Mouse (Mus musculus): ENCODE results near the gene Ryr3.

The Ryr3 gene

DNA sequence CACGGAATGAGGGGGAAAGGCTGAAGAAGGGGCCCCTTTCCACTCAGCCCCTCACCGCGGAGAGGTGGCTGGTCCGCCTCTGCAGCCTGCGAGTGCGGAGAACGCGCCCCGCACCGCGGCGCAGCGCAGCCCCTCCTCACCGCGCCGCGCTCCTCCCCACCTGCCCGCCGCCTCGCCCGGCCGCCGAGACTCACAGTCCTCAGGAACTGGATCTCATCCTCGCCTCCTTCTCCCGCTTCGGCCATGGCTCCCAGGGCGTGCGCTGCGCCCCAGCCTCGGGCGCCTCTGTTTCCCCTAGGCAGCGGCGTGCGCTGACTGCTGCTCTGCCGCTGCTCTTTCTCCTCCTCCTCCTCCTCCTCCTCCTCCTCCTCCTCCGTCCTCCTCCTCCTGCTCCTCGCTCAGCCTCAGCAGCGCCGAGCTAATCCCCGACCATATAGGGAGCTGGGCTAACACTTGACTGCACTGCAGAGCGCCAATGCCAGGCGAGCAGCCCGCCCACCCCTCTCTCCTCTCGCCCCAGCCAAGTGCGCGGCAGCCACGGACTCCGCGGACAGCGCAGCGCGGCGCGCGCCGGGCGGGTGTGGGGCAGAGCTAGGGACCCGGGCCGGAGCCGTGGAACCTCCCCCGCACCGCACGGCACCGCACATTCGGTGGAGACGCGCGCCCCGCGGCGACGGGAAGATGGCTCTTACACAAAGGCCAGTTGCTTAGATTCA is at the start of gene Ryr3:
Ryr3 (minus strand) TSS at position 351 of the 716 bp plus-strand sequence.
- in situ Hi-C loops (cut with MboI, MseI) = no loop called here

DNA sequence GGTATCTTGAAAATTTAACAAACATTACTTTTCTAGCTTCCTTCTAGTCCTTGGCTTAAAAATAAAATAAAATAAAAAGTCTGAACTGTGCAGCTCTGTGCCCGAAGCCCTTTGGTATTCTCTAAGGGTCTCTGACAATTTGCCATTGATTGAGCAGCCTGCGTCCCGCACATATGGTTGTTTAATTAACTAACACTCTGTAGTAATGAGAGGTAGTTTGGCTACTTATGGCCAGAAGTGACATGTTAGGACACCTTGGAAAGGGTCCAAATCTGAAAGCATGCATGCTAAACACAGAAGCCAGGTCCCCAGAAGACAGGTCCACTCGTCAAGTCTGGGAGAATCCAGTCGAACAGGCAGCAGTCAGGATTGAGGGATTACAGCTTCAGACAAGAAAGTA is 22.0 kb upstream of the Ryr3 start:
- in situ Hi-C loops (cut with MboI, MseI) = loop anchor here (10.0 kb wide), 1 partner anchor 464 kb away; no protein-coding TSS in a partner anchor

DNA sequence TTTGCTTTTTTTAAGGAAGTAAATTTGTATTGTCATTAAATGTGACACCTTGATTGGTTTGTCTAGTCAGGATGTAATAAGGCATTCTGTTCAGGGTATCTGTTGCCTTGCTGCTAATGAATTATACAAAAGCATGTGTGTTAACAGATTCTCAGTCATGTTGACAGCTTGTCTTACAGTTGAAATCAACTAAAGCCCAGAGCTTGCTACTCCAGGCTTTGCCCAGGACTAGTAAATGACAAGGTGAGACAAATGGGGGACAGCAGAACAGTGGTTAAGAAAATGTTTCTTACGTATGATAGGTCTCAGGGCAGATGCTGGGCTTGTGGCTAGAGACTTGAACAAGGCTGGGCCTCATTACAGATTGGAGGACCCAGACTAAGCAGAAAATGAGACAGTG is 20.1 kb upstream of the Ryr3 start:
- in situ Hi-C loops (cut with MboI, MseI) = loop anchor here (10.0 kb wide), 1 partner anchor 462 kb away; no protein-coding TSS in a partner anchor

DNA sequence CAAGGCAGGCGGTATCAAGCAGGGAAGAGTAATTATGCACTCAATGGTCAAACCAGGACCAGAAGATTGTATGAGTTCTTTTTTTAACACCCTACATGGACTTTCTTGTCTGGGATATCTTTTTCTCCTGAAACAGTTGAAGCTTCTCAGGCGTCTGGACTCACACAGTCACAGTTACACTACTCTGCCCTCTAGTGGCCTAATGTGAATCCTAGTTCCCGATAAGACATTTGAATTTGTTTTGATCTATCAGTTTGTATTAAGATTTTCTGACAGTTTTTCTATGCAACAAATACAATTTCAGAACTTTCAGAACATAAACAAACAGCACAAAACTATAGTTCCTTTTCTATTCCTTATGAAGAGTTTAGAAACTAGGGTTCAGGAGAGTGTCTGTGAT is 17.7 kb upstream of the Ryr3 start:
- in situ Hi-C loops (cut with MboI, MseI) = loop anchor here (10.0 kb wide), 1 partner anchor 460 kb away; no protein-coding TSS in a partner anchor

DNA sequence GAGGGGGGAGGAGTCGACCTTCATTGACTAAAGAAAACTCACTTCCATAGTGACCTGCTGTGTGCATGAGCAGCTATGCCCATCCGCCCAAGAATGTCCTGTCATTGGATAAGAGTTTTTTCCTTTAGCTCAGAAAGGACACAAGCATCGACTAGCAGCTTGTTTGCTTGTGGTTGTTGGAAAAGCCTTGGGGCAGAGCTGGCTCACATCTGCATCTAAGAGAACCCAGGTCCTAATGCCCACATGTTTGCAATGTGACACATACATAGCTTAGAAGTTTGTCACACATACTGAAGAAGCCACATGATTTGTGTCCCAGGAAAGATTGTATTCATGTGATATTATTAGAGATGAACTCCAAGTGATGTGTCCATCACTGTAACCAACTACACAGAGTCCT is 16.5 kb upstream of the Ryr3 start:
- in situ Hi-C loops (cut with MboI, MseI) = loop anchor here (10.0 kb wide), 1 partner anchor 459 kb away; no protein-coding TSS in a partner anchor

DNA sequence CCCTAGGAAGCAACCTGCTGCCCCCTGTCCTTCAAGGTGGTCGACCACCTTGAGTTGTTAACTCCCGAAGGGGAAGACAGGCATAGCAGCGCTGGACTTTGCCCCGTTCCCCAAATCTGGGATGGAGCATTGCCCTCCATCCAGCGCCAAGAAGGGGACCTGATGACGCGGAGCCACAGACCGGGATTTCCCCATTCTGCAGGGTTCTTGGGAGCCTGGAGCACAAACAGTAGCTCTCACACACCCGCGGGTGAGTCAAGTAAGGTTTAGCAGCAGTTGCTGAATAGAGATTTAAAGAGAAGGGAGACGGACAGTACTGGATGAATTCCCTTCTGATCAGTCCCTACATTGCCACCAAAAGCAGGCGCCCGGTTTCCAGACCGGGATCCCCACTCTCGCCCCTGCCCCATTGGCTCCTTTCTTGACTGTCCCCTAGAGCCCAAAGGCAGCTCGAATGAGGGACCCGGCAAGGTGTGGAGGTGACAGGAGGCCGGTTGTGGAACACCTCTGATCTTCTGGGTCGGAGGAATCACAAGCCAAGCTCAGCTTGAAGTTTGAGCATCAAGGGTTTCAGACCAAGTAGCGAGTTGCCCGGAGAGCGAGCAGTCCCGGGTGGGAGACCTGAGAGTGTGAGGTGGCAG is 671 bp downstream of the Ryr3 start:
- in situ Hi-C loops (cut with MboI, MseI) = no loop called here

DNA sequence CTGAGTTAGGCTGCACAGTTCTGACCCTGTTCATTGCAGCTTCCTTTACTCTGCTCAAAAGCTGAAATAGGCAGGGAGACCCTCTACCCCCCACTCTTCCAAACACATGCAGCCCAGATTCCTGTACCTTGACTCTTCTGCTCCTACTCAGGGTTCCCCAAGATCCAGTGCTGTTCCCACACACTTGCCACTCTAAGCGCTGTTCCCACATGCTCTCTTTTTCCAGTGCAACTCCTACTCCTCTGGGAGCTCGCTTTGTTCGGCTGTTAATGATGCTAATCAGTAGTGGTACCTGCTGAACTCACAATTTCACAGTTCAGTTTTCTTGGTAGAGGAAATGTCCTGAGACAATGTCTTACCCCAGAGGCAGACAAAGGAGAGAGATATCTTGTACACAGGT is 6.9 kb downstream of the Ryr3 start:
- in situ Hi-C loops (cut with MboI, MseI) = no loop called here

DNA sequence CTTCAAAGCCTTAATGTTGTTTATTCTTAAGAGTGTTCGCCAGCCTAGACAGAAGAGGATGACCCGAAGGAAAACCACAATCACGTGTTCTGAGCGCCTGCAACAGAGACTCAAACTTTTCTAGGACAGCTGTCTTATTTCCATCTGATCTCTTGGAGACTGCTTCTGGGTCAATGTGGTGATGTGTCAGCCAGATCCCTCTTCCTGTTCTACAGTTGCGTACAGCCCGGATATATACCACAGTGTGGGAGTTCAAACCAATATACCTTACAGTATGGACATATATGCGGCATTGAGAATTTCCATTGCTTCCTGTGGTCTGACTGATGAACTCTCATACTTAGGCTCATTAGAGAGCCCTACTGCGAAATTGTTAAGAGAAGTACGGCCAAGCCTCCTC is 7.6 kb downstream of the Ryr3 start:
- in situ Hi-C loops (cut with MboI, MseI) = no loop called here

DNA sequence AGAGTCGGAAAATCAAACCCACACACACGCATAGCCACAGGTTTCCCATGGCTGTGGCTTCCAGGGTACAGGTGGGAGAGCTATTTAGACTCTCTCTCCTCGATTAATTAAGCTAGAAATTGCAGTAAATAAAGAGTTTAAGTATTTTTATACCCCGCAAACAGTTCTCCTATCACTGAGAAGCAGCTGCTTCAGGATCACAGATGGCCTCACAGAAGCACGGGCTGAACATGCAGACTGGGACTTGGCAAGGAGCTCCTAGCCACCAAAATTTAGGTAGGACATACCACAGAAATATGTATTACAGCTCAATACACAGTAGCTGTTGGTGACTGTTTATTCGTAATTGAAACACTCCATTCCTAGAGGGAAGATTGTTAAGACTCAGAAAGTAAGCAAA is 14.0 kb downstream of the Ryr3 start:
- in situ Hi-C loops (cut with MboI, MseI) = no loop called here

DNA sequence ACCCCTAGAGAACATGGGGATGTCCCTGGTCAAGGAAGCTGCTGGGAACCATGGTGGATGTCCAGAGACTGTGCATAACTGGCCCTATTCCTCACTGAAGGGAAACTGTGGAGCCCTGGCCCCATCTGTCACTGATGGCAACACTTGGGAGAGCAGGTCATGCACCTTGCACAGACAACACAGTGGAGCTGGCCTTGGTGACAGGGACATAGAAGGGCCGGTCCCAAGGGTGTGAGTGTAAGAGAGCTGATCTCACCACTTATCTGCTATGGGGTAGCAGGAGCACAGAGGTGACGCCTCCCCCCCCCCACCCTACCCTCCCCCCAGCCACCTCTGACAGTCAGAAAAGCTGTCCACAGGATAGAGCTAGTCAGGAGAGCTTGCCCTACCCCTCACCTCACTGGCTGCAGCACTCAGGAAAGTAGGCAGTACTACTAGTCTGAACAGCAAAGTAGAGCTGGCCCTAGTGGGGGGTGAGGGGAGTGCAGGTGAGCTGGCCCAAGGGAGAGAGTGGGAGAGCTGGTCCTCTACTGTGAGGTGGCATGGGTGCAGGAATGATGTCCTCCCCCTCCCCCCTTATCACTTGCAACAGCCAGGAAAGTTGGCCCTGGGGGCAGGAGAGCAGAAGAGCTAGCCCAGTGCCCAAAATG is 17.7 kb downstream of the Ryr3 start:
- in situ Hi-C loops (cut with MboI, MseI) = no loop called here

DNA sequence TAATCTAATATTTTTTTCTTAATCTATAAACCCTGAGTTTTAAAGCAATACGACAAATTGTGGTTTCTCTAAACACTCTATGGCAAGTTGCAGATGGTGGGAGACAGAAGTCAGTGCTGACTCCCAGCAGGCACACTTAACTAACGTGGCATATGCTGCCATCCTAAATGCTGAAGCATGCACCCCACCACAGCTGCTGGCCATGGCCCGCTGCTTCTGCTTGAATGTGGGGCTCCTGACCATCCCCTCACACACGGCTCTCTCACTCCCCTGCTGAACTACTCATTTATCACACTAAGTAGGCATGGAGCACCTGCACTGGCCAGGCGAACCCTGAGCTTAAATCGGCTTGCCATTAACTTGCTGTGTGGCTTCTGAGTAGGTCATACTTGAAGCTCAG is 29.7 kb downstream of the Ryr3 start:
- in situ Hi-C loops (cut with MboI, MseI) = no loop called here

DNA sequence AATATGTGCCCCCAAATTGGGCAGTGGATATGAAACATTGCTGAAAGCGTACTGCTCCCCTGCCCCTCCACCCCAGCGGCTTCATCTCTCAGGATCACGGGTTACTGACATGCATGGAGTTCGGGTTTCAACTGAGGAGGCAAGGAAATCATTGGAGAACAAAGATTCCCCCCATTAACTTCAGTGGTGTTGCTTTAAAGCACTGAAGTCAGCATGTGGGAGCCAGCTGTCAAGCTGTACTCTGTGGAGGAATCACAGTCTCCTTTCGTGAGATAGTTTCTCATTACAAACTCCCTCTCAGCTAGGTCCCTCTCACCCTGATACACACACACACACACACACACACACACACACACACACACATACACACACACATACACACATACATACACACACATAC is 35.2 kb downstream of the Ryr3 start:
- in situ Hi-C loops (cut with MboI, MseI) = no loop called here

DNA sequence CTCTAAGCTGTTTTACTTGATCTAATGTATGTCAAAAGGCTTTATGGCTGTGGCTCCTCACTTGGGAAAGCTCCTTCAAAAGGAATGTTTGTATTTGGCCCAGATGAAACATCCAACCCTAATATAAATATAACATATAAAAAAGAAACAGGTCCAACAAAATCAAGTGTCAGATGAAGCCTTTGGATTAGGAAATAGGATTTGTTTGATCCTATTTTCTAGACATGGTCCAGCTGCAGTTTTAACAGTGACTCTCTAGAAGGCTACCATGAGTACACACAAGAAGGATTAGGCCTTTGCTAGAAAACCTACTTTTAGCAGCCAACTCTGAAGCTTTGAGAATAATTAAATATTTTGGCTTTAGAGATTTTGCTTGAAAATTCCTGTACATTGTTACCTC is 38.8 kb downstream of the Ryr3 start:
- in situ Hi-C loops (cut with MboI, MseI) = no loop called here

DNA sequence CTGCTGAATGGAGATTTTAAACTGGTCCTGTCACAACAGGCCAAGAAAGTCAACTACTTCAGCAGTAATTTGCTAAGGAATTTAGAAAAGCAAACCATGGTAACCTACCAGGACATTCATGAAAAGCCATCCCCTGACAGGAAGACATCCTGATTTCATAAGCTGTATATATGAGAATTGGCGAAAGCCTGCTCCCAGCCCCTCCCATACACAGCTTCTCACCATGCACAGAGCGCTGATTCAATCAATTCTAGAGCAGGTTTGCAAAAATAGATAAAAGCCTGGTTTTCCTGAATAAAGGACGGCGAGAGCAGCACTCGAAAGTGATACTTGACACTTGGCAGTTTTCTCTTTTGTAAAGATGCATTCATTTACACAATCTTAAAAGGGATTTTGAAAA is 40.6 kb downstream of the Ryr3 start:
- in situ Hi-C loops (cut with MboI, MseI) = no loop called here

DNA sequence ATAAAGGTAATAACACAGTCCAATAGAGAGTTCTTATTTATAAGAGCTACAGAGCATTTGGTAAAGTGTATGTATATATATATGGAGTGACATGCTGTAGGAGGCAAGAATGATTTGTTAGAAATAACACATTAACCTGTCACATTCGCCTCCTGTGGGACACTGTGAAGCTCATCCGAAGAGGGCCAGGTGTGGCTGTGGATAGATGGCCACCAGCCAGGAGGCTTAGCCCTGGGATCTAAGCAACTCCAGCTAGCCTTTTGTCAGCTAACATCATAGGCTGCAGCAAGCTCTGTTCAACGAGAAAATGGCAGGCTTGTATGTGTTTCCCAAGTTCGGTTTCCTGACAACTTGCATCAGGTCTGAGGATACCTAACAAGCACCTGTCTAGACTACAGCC is 48.8 kb downstream of the Ryr3 start:
- in situ Hi-C loops (cut with MboI, MseI) = no loop called here

DNA sequence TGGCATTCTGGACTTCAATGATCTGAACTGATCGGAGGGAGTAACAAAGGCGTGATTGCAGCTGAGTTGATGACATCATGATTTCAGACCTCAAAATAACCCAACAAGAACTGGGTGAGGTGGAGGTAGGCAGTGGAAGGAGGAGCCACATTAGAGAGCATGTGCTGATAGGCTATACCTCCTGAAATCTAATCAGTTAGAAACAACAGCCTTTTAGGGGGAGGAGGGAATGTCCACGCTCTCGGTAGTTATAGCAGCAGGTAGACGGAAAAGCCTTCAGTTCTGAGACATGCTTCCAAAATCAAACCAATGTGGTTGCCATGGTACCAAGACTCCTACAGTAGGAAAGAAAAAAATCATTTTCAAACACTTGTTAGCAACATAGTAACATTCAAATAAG is 55.4 kb downstream of the Ryr3 start:
- in situ Hi-C loops (cut with MboI, MseI) = no loop called here

DNA sequence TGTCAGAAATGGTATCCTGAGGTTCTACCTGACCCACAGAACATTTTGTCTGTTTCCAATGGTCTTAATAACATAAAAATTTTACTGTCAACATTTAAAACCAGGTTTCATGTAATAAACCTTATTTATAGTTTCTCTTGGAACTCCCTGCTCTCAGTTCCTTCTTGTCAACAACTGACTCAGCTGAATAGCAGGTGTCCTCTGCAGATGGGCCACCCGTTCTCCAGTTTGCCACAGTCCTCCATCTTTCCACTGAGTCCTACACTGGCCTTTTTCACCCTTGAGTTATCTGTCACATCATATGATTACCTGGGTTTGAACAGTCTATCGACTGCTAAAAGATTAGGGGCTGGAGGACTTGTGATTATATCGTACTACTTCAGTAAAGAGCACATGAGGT is 79.1 kb downstream of the Ryr3 start:
- in situ Hi-C loops (cut with MboI, MseI) = no loop called here

DNA sequence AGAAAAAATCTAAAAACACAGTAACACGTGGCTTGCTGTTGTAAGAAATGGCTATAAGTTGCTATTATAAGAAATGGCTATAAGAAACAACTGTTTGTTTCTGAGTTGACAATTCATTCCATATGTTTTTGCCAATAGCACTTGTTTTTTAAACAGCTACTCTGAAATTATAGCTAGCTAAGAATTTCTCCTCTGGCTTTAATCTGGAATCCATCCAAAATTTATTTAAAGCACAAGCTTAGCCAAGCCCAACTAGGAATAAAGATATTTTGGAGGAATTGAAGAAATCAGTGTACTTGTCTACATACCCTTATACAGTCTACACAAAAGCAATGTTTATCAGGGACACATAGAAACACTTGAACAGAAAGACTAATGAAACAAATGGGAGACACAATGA is 93.4 kb downstream of the Ryr3 start:
- in situ Hi-C loops (cut with MboI, MseI) = no loop called here

DNA sequence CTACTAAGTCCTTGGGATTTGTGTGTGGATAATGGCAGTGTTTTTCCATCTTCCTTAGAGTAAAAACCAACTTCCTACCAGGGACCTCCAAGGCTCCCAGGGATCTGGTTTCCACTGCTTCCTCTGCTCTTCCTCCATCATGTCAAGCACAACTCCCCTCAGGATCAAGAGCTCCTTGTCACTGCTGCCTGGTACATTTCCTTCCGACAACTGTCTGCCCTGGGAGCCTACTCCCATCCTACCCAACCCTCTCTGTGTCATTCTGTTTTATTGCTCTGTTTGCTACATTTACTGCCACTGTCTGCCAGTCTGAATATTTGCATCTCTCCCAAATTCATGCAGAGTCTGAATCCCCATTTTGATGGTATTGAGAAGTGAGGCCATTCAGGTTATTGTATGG is 97.8 kb downstream of the Ryr3 start:
- in situ Hi-C loops (cut with MboI, MseI) = no loop called here

DNA sequence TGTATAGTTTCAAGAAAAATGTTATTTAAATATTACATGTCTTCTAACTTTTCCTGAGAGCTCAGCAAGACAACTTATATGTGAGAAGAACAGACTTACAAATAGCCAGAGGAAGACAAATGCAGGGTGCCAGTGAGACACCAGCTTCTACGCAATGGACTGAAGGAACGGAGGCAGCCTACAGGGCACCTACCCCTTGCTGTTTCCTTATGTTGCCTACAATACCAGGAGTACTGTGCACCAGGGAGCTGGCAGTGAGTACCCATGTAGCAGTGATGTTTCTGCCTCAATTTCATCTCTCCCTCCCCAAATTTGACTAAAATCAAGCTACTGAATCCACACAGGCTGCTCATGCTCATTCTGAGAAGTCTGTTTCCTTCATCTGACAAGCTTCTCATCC is 100.1 kb downstream of the Ryr3 start:
- in situ Hi-C loops (cut with MboI, MseI) = no loop called here

DNA sequence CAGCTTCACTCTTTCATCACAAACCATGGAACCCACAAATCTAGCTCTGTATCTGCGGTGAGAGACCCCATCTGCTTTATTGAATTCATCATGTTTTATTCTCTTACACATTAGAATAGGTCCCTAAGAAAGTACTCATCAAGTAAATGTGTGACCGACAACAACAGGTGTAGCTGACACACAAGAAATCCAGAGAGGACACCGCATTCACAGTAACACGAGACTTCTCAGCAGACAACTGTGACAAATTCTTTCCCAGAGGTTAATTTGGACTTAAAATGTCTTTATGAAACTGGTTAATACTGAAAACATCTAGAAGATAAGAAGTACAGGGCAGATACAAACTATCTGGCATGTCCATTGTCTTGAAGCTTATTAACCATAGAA is 101.0 kb downstream of the Ryr3 start:
- in situ Hi-C loops (cut with MboI, MseI) = no loop called here

DNA sequence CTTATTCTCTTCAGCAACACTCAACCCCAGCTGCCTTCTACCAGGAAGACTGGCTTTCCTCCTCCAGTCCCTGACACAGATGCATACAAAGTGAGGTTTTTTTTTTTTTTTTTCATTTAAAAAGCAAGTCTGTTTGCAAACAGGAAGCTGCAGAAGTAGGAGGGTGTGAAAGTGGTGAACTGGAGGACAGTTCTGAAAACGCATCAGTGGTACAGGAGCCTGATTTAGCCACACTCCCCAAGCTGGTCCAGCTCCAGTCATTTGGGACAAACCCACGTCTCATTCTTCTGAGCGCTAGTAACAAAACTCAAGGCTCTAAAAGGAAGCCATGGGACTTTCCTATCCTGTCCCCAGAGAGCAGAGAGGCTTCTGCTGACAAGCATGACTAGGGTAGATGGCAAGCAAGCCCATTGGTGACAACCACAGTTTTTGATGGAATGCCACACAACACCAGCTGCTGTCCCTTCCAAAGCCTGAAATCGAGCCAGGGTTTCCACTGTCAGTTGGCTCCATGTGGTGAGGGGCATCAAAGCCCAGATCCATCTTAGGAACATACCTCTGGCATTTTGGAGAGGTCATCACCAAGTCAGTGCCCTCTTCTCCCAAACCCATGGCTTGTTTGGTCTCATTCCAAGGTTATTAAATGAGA is 101.5 kb downstream of the Ryr3 start:
- in situ Hi-C loops (cut with MboI, MseI) = no loop called here

Measured in T-helper 2 cell (primary cell).